Mouse (Mus musculus) kidney, postnatal 0 days (tissue): ENCODE results near the gene Cabin1. TPM values are rescaled to one million over a fixed set of nuclear protein-coding genes. Genes with fewer than 3 reads are reported as not detected.
A peak's percentile ranks its signal among the peaks of the same experiment; 100 is the strongest.

Source experiments
- ATAC-seq: fragments of 200-750 bp; cut with Nextera tagmentation; replicated peaks from 2 replicates; pipeline ENCODE4 v1.8.0; 2017; ENCODE audit warnings: low read depth, moderate number of reproducible peaks, moderate TSS enrichment, moderate library complexity; ENCODE audit not compliant: low FRiP score
- DNase-seq: peaks from one replicate; pipeline ENCODE4 v3.0.0-alpha.2; 2016; ENCODE audit warnings: low spot score
- H3K27ac ChIP-seq: fragments of 300-500 bp; sonication (generic); 2 replicates; pipeline ENCODE4 v1.5.1; 2014; ENCODE audit warnings: mild to moderate bottlenecking
- H3K27me3 ChIP-seq: fragments of 300-500 bp; sonication (generic); 2 replicates; pipeline ENCODE4 v1.6.1; 2014; ENCODE audit warnings: low read length, mixed read lengths; ENCODE audit not compliant: insufficient read depth
- H3K36me3 ChIP-seq: fragments of 300-500 bp; sonication (generic); 2 replicates; pipeline ENCODE4 v1.6.1; 2014; ENCODE audit warnings: low read length, mixed read lengths; ENCODE audit not compliant: insufficient read depth
- H3K4me1 ChIP-seq: fragments of 300-500 bp; sonication (generic); replicated peaks from 2 replicates; pipeline ENCODE4 v1.6.1; 2014; ENCODE audit warnings: antibody characterized with exemption, low read length, mixed read lengths; ENCODE audit not compliant: insufficient read depth
- H3K4me2 ChIP-seq: fragments of 300-500 bp; sonication (generic); 2 replicates; pipeline ENCODE4 v1.6.1; 2014; ENCODE audit warnings: mild to moderate bottlenecking, low read length, moderate library complexity, mixed read lengths
- H3K4me3 ChIP-seq: fragments of 300-500 bp; sonication (generic); replicated peaks from 2 replicates; pipeline ENCODE4 v1.5.1; 2014; ENCODE audit warnings: low read depth, low read length
- H3K9ac ChIP-seq: fragments of 300-500 bp; sonication (generic); 2 replicates; pipeline ENCODE4 v1.6.1; 2014; ENCODE audit warnings: low read depth, low read length
- H3K9me3 ChIP-seq: fragments of 300-500 bp; sonication (generic); replicated peaks from 2 replicates; pipeline ENCODE4 v1.6.1; 2016; ENCODE audit warnings: low read length, inconsistent platforms, mixed read lengths
- CTCF ChIP-seq: IDR thresholded peaks from 2 replicates; pipeline ENCODE4 v1.5.1; 2016; ENCODE audit warnings: antibody characterized with exemption, low read depth, mild to moderate bottlenecking, moderate library complexity
- WGBS: fragments of 180-500 bp; shearing (Covaris S2); extraction: QIAGEN DNeasy Blood & Tissue Kit; methylation state at CpG from one replicate; pipeline ENCODE4 v1.1.7; 2014; 5-methylcytosine and 5-hydroxymethylcytosine counted together
- polyA plus RNA-seq: library from polyadenylated mRNA; unstranded; fragments of >200 nt; fragmentation: Nextera tagmentation; extraction: Ambion mirVana; gene quantifications from 2 replicates; pipeline ENCODE4 v1.2.1, GENCODE M21; 2015

Cabin1 gene
- polyA plus RNA-seq, 1 experiment from 2014 or later: 24.0 TPM

DNA sequence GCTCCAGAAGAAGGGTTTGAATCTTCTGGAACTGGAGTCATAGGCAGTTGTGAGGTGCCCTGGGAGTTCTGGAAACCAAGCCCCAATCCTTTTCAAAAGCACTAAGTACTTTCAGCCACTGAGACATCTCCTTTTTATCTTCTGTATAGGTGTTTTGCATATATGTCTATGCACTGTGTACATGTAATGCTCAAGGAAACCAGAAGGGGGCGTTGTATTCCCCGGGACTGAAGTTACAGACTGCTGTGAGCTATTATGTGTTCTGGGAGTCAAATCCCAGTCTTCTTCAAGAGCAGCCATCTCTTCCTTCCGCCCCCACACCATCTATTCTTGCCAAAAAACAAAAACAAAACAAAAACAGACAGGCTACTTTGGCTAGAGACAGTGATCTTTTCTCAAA is 143.3 kb downstream of the Cabin1 start:
- H3K9me3 ChIP-seq: no peaks in the 10 kb centered on the region
- H3K4me1 ChIP-seq: no peaks in the 10 kb centered on the region
- H3K27ac ChIP-seq: no peak overlapping the region
- DNase-seq (peak; percentile 35), ATAC-seq (no peak)
- H3K4me3 ChIP-seq: no peak overlapping the region
- WGBS: 49% methylated on average over 3 of the region's 3 CpGs
- H3K36me3 ChIP-seq: no peaks in the 10 kb centered on the region
- no peaks in the 10 kb centered on the region for H3K27me3 ChIP-seq
- no peak overlapping the region for H3K4me2 ChIP-seq
- TF ChIP-seq CTCF: peak; percentile 49
- H3K9ac ChIP-seq: no peak overlapping the region

DNA sequence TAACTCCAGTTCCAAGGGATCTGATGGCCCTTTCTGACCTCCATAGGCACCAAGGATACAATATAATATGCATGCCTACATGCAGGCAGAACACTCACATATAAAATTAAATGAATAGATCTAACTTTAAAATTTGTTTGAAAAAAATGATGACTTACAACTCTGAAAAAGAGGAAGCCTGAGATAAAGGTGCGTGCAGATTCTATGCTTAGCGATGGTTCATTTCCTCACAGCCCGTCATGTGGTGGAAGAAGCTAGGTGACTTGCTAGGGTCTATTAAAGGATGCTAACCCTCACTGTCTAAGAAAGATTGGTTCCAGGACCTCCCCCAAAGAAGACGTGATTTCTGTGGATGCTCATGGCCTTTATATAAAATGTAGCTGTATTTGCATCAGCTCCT is 148.1 kb downstream of the Cabin1 start:
- Histone ChIP-seq H3K9me3 (no peaks in the 10 kb centered on the region), H3K27ac (no peak overlapping the region), H3K4me3 (no peak overlapping the region), H3K4me1 (no peaks in the 10 kb centered on the region), H3K27me3 (no peaks in the 10 kb centered on the region), H3K9ac (no peak overlapping the region), H3K36me3 (no peaks in the 10 kb centered on the region), H3K4me2 (no peak overlapping the region)
- ATAC-seq (no peak), DNase-seq (no peak)
- no peak for TF ChIP-seq CTCF
- WGBS: 88% methylated on average over 4 of the region's 4 CpGs

DNA sequence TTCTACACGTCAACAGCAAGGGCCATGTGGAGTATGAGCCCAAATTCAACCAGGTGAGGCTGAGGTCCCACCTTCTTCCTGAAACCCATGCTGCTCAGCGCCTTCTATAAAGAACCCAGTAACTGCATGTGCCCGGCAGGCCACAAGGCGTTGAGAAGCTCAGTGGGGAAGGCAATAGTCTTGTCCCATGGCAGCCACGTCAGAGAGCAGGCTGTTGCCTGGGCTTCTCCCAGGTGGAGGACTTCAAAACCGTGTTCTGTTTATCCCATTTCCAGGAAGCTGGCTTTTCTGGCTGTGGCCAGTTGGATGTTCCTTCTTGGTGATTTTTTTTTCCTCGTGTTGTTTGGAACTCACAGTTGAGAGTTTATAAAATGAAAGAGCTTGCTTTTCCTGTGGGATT is 153.7 kb downstream of the Cabin1 start:
- Histone ChIP-seq H3K4me2 (no peak overlapping the region), H3K4me1 (no peaks in the 10 kb centered on the region), H3K27ac (no peak overlapping the region), H3K4me3 (no peak overlapping the region), H3K9ac (no peak overlapping the region), H3K36me3 (no peaks in the 10 kb centered on the region), H3K27me3 (no peaks in the 10 kb centered on the region), H3K9me3 (no peaks in the 10 kb centered on the region)
- ATAC-seq (no peak), DNase-seq (no peak)
- no peak for TF ChIP-seq CTCF
- 58% methylated on average over 7 of the region's 7 CpGs for WGBS

DNA sequence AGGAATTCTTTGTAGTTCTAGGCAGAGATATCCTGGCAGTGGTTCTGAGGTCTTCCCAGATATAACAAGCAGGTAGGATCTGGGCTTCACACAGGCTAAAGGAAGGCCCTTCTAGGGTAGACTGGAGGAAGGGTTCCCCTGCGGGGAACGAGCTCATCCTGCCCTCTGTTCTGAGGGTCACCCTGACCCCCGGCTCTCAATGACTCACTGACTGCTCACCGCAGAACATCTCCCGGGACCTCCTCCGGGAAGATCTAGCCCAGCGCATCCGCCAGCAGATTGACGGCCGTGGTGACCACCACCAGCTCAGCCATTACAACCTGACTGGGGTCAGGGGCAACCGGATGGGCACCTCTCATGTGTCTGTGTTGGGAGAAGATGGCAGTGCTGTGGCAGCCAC is 155.2 kb downstream of the Cabin1 start:
- 76% methylated on average over 11 of the region's 11 CpGs for WGBS

GRCm38 (mm10) chr10:75607253-75607652 is 156.9 kb downstream of the Cabin1 start:
- H3K9ac ChIP-seq: no peak overlapping the region
- TF ChIP-seq CTCF: no peak
- WGBS: 90% methylated on average over 4 of the region's 4 CpGs

More for the DNA sequence above, 155.2 kb downstream of the Cabin1 start:
- no peak for TF ChIP-seq CTCF
- no peak overlapping the region for H3K9ac ChIP-seq
- no peak overlapping the region for H3K27ac ChIP-seq
- H3K9me3 ChIP-seq: no peaks in the 10 kb centered on the region
- H3K36me3 ChIP-seq: no peaks in the 10 kb centered on the region
- no peak overlapping the region for H3K4me3 ChIP-seq
- no peaks in the 10 kb centered on the region for H3K27me3 ChIP-seq
- H3K4me1 ChIP-seq: no peaks in the 10 kb centered on the region
- no peak for ATAC-seq
- DNase-seq: no peak
- no peak overlapping the region for H3K4me2 ChIP-seq

GRCm38 (mm10) chr10:75605162-75605846 is 158.8 kb downstream of the Cabin1 start:
- no peak for ATAC-seq
- Histone ChIP-seq H3K9ac (no peak overlapping the region), H3K27me3 (no peaks in the 10 kb centered on the region), H3K4me1 (no peaks in the 10 kb centered on the region), H3K27ac (no peak overlapping the region), H3K4me2 (no peak overlapping the region), H3K36me3 (no peaks in the 10 kb centered on the region), H3K9me3 (no peaks in the 10 kb centered on the region), H3K4me3 (no peak overlapping the region)
- no peak for DNase-seq
- peak; percentile 33; the same call in 1 of the 2 replicates for TF ChIP-seq CTCF
- WGBS: 36% methylated on average over 11 of the region's 11 CpGs

More at GRCm38 (mm10) chr10:75607253-75607652, 156.9 kb downstream of the Cabin1 start:
- DNase-seq (no peak), ATAC-seq (no peak)
- no peaks in the 10 kb centered on the region for H3K27me3 ChIP-seq
- no peaks in the 10 kb centered on the region for H3K9me3 ChIP-seq
- H3K27ac ChIP-seq: no peak overlapping the region
- H3K4me1 ChIP-seq: no peaks in the 10 kb centered on the region
- H3K4me2 ChIP-seq: no peak overlapping the region
- no peak overlapping the region for H3K4me3 ChIP-seq
- H3K36me3 ChIP-seq: no peaks in the 10 kb centered on the region

GRCm38 (mm10) chr10:75600189-75600730 is 163.9 kb downstream of the Cabin1 start:
- no peaks in the 10 kb centered on the region for H3K27me3 ChIP-seq
- WGBS: 86% methylated on average over 7 of the region's 7 CpGs
- H3K9ac ChIP-seq: no peak overlapping the region
- no peaks in the 10 kb centered on the region for H3K9me3 ChIP-seq
- H3K4me1 ChIP-seq: no peaks in the 10 kb centered on the region
- no peak overlapping the region for H3K4me3 ChIP-seq
- TF ChIP-seq CTCF: no peak
- no peak for DNase-seq
- no peak overlapping the region for H3K4me2 ChIP-seq
- no peaks in the 10 kb centered on the region for H3K36me3 ChIP-seq
- ATAC-seq: no peak
- H3K27ac ChIP-seq: no peak overlapping the region

Other genes with a start within 250 kb of the Cabin1 start
- 113 and 125 TPM in 2 replicates for gene Snrpd3, start 246.8 kb downstream of the Cabin1 start, polyA plus RNA-seq
- gene Gucd1, start 246.4 kb downstream of the Cabin1 start, polyA plus RNA-seq: 51.9 and 53.4 TPM in 2 replicates
- gene Lrrc75b, start 204.0 kb downstream of the Cabin1 start, polyA plus RNA-seq: 2.6 and 2.7 TPM in 2 replicates
- gene Ggt1, start 202.7 kb downstream of the Cabin1 start, polyA plus RNA-seq: 317 and 388 TPM in 2 replicates
- 4.2 and 5.1 TPM in 2 replicates for gene Ggt5, start 175.0 kb downstream of the Cabin1 start, polyA plus RNA-seq
- 33.7 and 38.7 TPM in 2 replicates for gene Susd2, start 120.3 kb downstream of the Cabin1 start, polyA plus RNA-seq
- 183 and 188 TPM in 2 replicates for gene Ddt, start 9.1 kb upstream of the Cabin1 start, polyA plus RNA-seq
- gene Gm20441, start 16.6 kb upstream of the Cabin1 start, polyA plus RNA-seq: 0.71 TPM in 1 of 2 replicates, not detected in the other
- gene Gstt3, start 17.1 kb upstream of the Cabin1 start, polyA plus RNA-seq: 76.5 and 78.3 TPM in 2 replicates
- 33.2 and 34.4 TPM in 2 replicates for gene Gstt1, start 34.2 kb upstream of the Cabin1 start, polyA plus RNA-seq
- not detected in 2 replicates for gene Gstt4, start 58.2 kb upstream of the Cabin1 start, polyA plus RNA-seq
- gene Gstt2, start 73.1 kb upstream of the Cabin1 start, polyA plus RNA-seq: 125 and 129 TPM in 2 replicates
- 1,473 and 1,501 TPM in 2 replicates for gene Mif, start 95.9 kb upstream of the Cabin1 start, polyA plus RNA-seq
- gene Derl3, start 129.1 kb upstream of the Cabin1 start, polyA plus RNA-seq: 2.8 and 3.3 TPM in 2 replicates
- 149 and 168 TPM in 2 replicates for gene Smarcb1, start 157.3 kb upstream of the Cabin1 start, polyA plus RNA-seq
- 520 and 541 TPM in 2 replicates for gene Chchd10, start 168.8 kb upstream of the Cabin1 start, polyA plus RNA-seq
- 39.4 and 43.2 TPM in 2 replicates for gene Mmp11, start 172.2 kb upstream of the Cabin1 start, polyA plus RNA-seq
- 0.32 and 0.39 TPM in 2 replicates for gene Gm867, start 176.3 kb upstream of the Cabin1 start, polyA plus RNA-seq
- 0.78 and 0.97 TPM in 2 replicates for gene Vpreb3, start 178.7 kb upstream of the Cabin1 start, polyA plus RNA-seq
- 0.16 TPM in 1 of 2 replicates, not detected in the other for gene Gm5134, start 190.2 kb upstream of the Cabin1 start, polyA plus RNA-seq